18 mouse cellular contexts compared by ENCODE assay signal in the genomic region with DNA sequence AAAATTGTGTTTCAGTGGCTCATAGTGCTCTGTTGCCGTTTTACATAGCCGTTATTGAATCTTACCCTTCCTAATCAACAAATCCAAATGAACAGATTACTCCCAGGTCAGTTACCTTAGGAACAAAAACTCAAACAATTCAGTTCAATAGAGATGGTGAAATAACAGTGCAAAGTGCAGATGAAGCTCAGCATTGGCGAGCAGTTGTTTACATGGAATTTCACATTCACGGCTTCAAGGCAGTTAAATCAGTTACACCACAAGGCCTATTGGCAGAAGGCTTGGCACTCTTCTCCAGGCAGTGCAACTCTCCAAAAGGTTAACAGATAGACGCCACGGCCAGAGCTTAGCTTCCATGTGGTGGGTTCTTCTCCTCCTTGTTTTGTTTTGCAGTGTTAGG.
DNase-seq lines count a peak whose midpoint lies in the region; ATAC-seq and TF ChIP-seq lines count a peak whose summit lies in the region.
"Had no signal": no experiment of that assay in that cellular context is flagged by ENCODE, and none has a peak within 500 bp of the region (broad histone marks: within the 10 kb centered on the region; RNA-seq: fewer than 3 reads in every experiment).

No protein-coding gene starts in this region.

- H3K27me3 ChIP-seq in intestine, embryonic 16.5 days (replicated peaks; ENCODE audit: control insufficient read depth, insufficient read depth, low read length) = no peaks in the 10 kb centered on the region
- H3K27me3 ChIP-seq in liver, embryonic 14.5 days (ENCODE audit: control insufficient read depth, insufficient read depth, low read length) = no peaks in the 10 kb centered on the region
- H3K27me3 ChIP-seq in small intestine, adult 2 months (ENCODE audit: control insufficient read depth, insufficient read depth, low read length) = no peaks in the 10 kb centered on the region
- H3K27me3 ChIP-seq: forebrain, embryonic 13.5 days; heart, embryonic 13.5 days had no signal

- no peak for TF ChIP-seq POLR2A in small intestine, adult 2 months (IDR thresholded peaks at IDR 0.05; ENCODE audit: low read depth, low read length)

- no peaks in the 10 kb centered on the region for H3K9me3 ChIP-seq in intestine, embryonic 16.5 days (ENCODE audit: control insufficient read depth, low read length)
- no peaks in the 10 kb centered on the region for H3K9me3 ChIP-seq in liver, embryonic 14.5 days (ENCODE audit: control insufficient read depth, low read length)
- H3K9me3 ChIP-seq: embryonic facial prominence, embryonic 10.5 days; forebrain, embryonic 13.5 days; heart, embryonic 13.5 days had no signal

- 66% methylated on average over 6 of the region's 6 CpGs for WGBS in intestine, embryonic 16.5 days
- WGBS in large intestine, adult 2 months = 34% methylated on average over 6 of the region's 6 CpGs
- WGBS in liver, embryonic 14.5 days (ENCODE audit: insufficient replicate concordance) = 63% methylated on average over 6 of the region's 6 CpGs
- 26% methylated on average over 6 of the region's 6 CpGs for WGBS in small intestine, adult 2 months

- peak; percentile 35 for DNase-seq in large intestine, adult 2 months (ENCODE audit: low read depth, low spot score)
- peak in 2 of 3 experiments; percentile 4 to 22 for DNase-seq in liver, embryonic 14.5 days (ENCODE audit: low read depth in 3 of 3, low spot score in 3 of 3)
- no peak for DNase-seq in layer of hippocampus, adult 18-20 months (ENCODE audit: low spot score in 2 of 2)
- no peak for DNase-seq in spleen, postnatal 10 days (ENCODE audit: low spot score in 2 of 2)
- no peak for DNase-seq in spleen, postnatal 36 days (ENCODE audit: low spot score in 2 of 2)
- DNase-seq: adrenal gland, adult 8-10 months; adrenal gland, postnatal 36 days; cerebellum, adult 2 months; forebrain, postnatal 0 days; gastrocnemius, adult 2 months; gastrocnemius, postnatal 25 days; heart, adult 11 months; heart, postnatal 36 days had no signal

- TF ChIP-seq EP300 in liver, embryonic 14.5 days (IDR thresholded peaks at IDR 0.05; ENCODE audit: low read depth) = no peak

- H3K4me1 ChIP-seq in intestine, embryonic 16.5 days (ENCODE audit: control insufficient read depth, insufficient read depth, low read length) = peaks cover 3% of the 10 kb centered on the region
- 0 out of 4 replicates have a peak, but pooled peaks cover 0 to 2% of the 10 kb centered on the region in 2 experiments for H3K4me1 ChIP-seq in liver, embryonic 14.5 days (replicated peaks; ENCODE audit: control insufficient read depth in 2 of 2, insufficient read depth in 2 of 2, low read length in 1 of 2)
- peaks cover 8% of the 10 kb centered on the region; the same call in 1 of the 2 replicates for H3K4me1 ChIP-seq in small intestine, adult 2 months (ENCODE audit: control insufficient read depth, insufficient read depth, insufficient read length, low read length)
- H3K4me1 ChIP-seq: forebrain, embryonic 13.5 days had no signal

- H3K27ac ChIP-seq in intestine, embryonic 16.5 days (ENCODE audit: low read length) = no peak overlapping the region
- no peak overlapping the region for H3K27ac ChIP-seq in liver, embryonic 14.5 days
- peak overlapping the region; percentile 14; the same call in 1 of the 2 replicates for H3K27ac ChIP-seq in small intestine, adult 2 months (ENCODE audit: insufficient read depth, low read depth, low read length)
- H3K27ac ChIP-seq: embryonic facial prominence, embryonic 10.5 days; forebrain, embryonic 13.5 days; gastrocnemius, adult 2 months; heart, embryonic 13.5 days had no signal

- ATAC-seq in intestine, embryonic 16.5 days = peak; percentile 39; the same call in 1 of the 2 replicates
- peak; percentile 57; the same call in 1 of the 2 replicates for ATAC-seq in liver, embryonic 14.5 days (ENCODE audit: insufficient read depth)
- ATAC-seq: forebrain, embryonic 13.5 days; forebrain, postnatal 0 days had no signal

- H3K4me2 ChIP-seq in intestine, embryonic 16.5 days (ENCODE audit: low read depth, low read length) = no peak overlapping the region
- no peak overlapping the region for H3K4me2 ChIP-seq in liver, embryonic 14.5 days (ENCODE audit: low read depth)
- H3K4me2 ChIP-seq: forebrain, embryonic 13.5 days; heart, embryonic 13.5 days had no signal

- no peak overlapping the region for H3K9ac ChIP-seq in intestine, embryonic 16.5 days (ENCODE audit: low read depth, low read length)
- no peak overlapping the region for H3K9ac ChIP-seq in liver, embryonic 14.5 days (replicated peaks)
- H3K9ac ChIP-seq: forebrain, embryonic 13.5 days; forebrain, postnatal 0 days; heart, embryonic 13.5 days had no signal

- H3K4me3 ChIP-seq in intestine, embryonic 16.5 days (ENCODE audit: low read length) = no peak overlapping the region
- no peak overlapping the region for H3K4me3 ChIP-seq in liver, embryonic 14.5 days (ENCODE audit: insufficient read depth in 1 of 2, low read depth in 2 of 2, low read length in 2 of 2)
- no peak overlapping the region for H3K4me3 ChIP-seq in small intestine, adult 2 months (ENCODE audit: low read depth, low read length)
- H3K4me3 ChIP-seq: embryonic facial prominence, embryonic 10.5 days; forebrain, embryonic 13.5 days; gastrocnemius, adult 2 months; heart, embryonic 13.5 days had no signal

- no peaks in the 10 kb centered on the region for H3K36me3 ChIP-seq in intestine, embryonic 16.5 days (ENCODE audit: control insufficient read depth, insufficient read depth, low read length)
- no peaks in the 10 kb centered on the region for H3K36me3 ChIP-seq in liver, embryonic 14.5 days (replicated peaks; ENCODE audit: control insufficient read depth, insufficient read depth, low read depth)
- no peaks in the 10 kb centered on the region for H3K36me3 ChIP-seq in small intestine, adult 2 months (ENCODE audit: control insufficient read depth, insufficient read depth, low read length)
- H3K36me3 ChIP-seq: embryonic facial prominence, embryonic 10.5 days; heart, embryonic 13.5 days had no signal

- no peak for TF ChIP-seq CTCF in liver, embryonic 14.5 days (IDR thresholded peaks at IDR 0.05; ENCODE audit: low read depth)
- TF ChIP-seq CTCF in small intestine, adult 2 months (IDR thresholded peaks at IDR 0.05; ENCODE audit: extremely low read depth, insufficient read length, insufficient replicate concordance, low read depth, low read length) = no peak

Comparison
In these comparisons a context has a peak if more than half of its experiments do, and no peak if none do; other contexts are left out.
1. DNase-seq: peak in large intestine, adult 2 months (single experiment) and liver, embryonic 14.5 days (2 of 3); none in layer of hippocampus, adult 18-20 months (0 of 2), spleen, postnatal 10 days (0 of 2) and spleen, postnatal 36 days (0 of 2).